Mouse (Mus musculus) heart, embryonic 10.5 days (tissue): ENCODE measurements around the gene Rbpms2. TPM values are rescaled to one million over a fixed set of nuclear protein-coding genes. Genes with fewer than 3 reads are reported as not detected.

ENCODE experiments used
- DNase-seq: peaks from one replicate; pipeline ENCODE4 v3.0.0-alpha.2; 2017; ENCODE audit warnings: low spot score
- H3K27ac ChIP-seq: fragments of 300-500 bp; sonication (generic); 2 replicates; pipeline ENCODE4 v1.5.1; 2016; ENCODE audit warnings: mild to moderate bottlenecking
- H3K27me3 ChIP-seq: fragments of 300-500 bp; sonication (generic); 2 replicates; pipeline ENCODE4 v1.6.1; 2016; ENCODE audit warnings: mild to moderate bottlenecking; ENCODE audit not compliant: poor library complexity, insufficient read depth, severe bottlenecking
- H3K36me3 ChIP-seq: fragments of 300-500 bp; sonication (generic); 2 replicates; pipeline ENCODE4 v1.6.1; 2016; ENCODE audit warnings: mild to moderate bottlenecking, moderate library complexity
- H3K4me1 ChIP-seq: fragments of 300-500 bp; sonication (generic); 2 replicates; pipeline ENCODE4 v1.6.1; 2016; ENCODE audit warnings: mild to moderate bottlenecking
- H3K4me3 ChIP-seq: fragments of 300-500 bp; sonication (generic); 2 replicates; pipeline ENCODE4 v1.5.1; 2016; ENCODE audit warnings: mild to moderate bottlenecking, moderate library complexity
- H3K9me3 ChIP-seq: fragments of 300-500 bp; sonication (generic); 2 replicates; pipeline ENCODE4 v1.6.1; 2016; ENCODE audit warnings: mild to moderate bottlenecking, moderate library complexity
- WGBS: fragments of 180-500 bp; shearing (Covaris S2); methylation state at CpG from one replicate; pipeline ENCODE4 v1.1.7; 2016; 5-methylcytosine and 5-hydroxymethylcytosine counted together
- polyA plus RNA-seq: library from polyadenylated mRNA; unstranded; fragments of >200 nt; fragmentation: Nextera tagmentation; extraction: Ambion mirVana; gene quantifications from 2 replicates; pipeline ENCODE4 v1.2.1, GENCODE M21; 2016

The Rbpms2 gene
- polyA plus RNA-seq, 1 experiment from 2014 or later, result 117 TPM

- Histone ChIP-seq H3K36me3 (peaks cover 4% of the 10 kb centered on the region; the same call in 1 of the 2 replicates), H3K27ac (no peak overlapping the region), H3K27me3 (no peaks in the 10 kb centered on the region), H3K9me3 (no peaks in the 10 kb centered on the region), H3K4me1 (peaks cover 6% of the 10 kb centered on the region), H3K4me3 (no peak overlapping the region)
- WGBS, result 65% methylated on average over 2 of the region's 2 CpGs
- no peak for DNase-seq
Measured at GRCm38 (mm10) chr9:65600951-65601350, 28.5 kb upstream of the Rbpms2 start.

DNA sequence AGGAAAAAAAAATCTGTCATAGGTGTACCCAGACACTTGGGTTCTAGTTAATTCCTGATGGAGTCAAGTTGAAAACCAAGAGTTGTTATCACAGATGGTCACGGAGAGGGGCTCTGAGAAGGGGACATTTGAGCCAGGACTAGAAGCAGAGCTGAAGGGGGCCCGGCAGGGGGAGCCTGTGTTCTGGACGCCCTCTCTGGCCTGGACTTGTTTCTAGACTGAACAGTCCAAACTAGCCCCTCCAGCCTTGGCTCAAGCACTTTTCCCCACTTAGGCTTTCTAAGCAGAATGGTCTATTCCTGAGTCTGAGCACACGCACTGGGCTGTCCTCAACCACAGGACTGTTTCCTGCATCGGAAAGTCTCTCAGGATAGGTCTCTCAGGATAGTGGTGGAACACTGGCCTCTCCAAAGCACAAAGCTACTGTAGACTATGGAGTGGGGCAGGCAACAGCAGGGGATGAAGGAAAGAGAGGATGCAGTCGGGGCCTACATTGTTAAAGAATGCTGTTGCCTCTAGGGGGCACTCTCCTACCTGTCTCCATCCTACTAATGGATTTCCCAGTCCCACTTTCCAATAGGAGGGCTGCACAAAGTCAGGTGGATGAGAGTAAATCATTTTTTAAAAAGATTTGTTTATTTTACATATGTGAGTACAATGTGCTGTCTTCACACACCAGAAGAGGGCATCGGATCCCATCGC lies 25.9 kb upstream of the Rbpms2 start:
- Histone ChIP-seq H3K36me3 (no peaks in the 10 kb centered on the region), H3K27me3 (no peaks in the 10 kb centered on the region), H3K4me3 (no peak overlapping the region), H3K4me1 (peaks cover 23% of the 10 kb centered on the region), H3K27ac (no peak overlapping the region), H3K9me3 (no peaks in the 10 kb centered on the region)
- no peak for DNase-seq
- WGBS, result 50% methylated on average over 8 of the region's 8 CpGs

GRCm38 (mm10) chr9:65605471-65606136 lies 23.8 kb upstream of the Rbpms2 start:
- 5% methylated on average over 9 of the region's 9 CpGs for WGBS
- peaks cover 23% of the 10 kb centered on the region for H3K4me1 ChIP-seq
- H3K27ac ChIP-seq, result peak overlapping the region; percentile 76
- no peaks in the 10 kb centered on the region for H3K9me3 ChIP-seq
- H3K4me3 ChIP-seq, result peak overlapping the region; percentile 36; the same call in 1 of the 2 replicates
- no peaks in the 10 kb centered on the region for H3K36me3 ChIP-seq
- H3K27me3 ChIP-seq, result no peaks in the 10 kb centered on the region
- DNase-seq, result peak; percentile 93

DNA sequence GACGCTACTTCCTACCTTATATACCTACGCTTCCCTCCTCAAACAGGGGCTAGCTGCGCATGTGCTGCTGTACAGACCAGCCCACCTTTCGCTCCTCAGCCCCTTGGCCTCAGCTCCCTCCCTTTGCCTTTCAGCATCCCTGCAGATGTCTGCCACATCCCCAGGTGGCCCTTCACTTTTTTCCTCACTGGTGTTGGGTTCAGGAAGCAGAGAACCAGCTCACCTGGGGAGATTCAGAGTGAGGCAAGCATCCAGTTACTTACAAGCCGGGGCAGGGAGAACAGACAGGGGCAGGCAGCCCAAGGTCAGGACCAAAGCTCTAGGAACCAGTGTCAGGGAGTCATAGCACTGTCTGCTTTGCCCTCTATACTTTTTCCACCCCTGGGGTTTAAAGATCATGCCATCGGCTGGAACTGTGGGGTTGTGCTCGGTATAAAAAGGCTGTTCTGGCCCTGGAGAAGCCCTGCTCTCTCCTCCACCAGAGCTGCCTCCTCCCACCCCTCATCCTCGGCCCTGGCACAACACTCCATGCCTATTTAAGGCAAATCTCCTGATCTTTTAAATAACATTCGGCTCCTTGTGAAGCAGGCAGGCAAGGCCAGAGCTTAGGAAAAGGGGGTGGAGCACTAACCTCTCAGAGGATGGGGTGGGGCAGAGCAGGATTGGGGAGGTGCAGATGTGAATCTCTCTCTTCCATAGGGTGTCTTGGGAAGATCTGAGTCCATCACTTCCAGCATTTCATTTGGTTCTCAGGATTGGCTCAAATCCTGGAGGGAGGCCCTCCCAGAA lies 22.9 kb upstream of the Rbpms2 start:
- H3K36me3 ChIP-seq, result no peaks in the 10 kb centered on the region
- peaks cover 23% of the 10 kb centered on the region for H3K4me1 ChIP-seq
- H3K27me3 ChIP-seq, result no peaks in the 10 kb centered on the region
- DNase-seq, result no peak
- H3K27ac ChIP-seq, result peak overlapping the region; percentile 76
- no peaks in the 10 kb centered on the region for H3K9me3 ChIP-seq
- no peak overlapping the region; the same call in 1 of the 2 replicates for H3K4me3 ChIP-seq
- WGBS, result 29% methylated on average over 9 of the region's 9 CpGs

DNA sequence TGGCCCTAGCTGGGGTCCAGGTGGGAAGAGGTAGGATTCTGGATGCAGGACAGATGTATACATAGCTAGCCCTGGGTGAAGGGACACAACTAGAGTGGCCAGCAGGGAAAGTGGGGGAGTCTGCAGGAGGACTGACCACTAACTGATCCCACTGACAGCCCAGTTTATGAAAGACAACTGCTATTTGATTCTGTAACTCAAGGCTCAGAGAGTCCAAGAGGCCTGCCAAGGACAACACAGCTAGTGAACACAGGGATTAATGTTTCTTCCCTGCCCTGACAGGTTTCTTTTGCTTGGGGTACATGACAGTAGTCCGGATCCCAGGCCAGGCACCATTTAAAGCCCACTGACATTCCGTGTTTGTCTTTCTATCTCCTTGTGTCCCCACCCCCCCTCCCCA lies 22.3 kb upstream of the Rbpms2 start:
- H3K4me1 ChIP-seq, result peaks cover 23% of the 10 kb centered on the region
- no peak for DNase-seq
- no peaks in the 10 kb centered on the region for H3K27me3 ChIP-seq
- peak overlapping the region; percentile 76 for H3K27ac ChIP-seq
- no peaks in the 10 kb centered on the region for H3K9me3 ChIP-seq
- 15% methylated on average over 2 of the region's 2 CpGs for WGBS
- H3K36me3 ChIP-seq, result no peaks in the 10 kb centered on the region
- H3K4me3 ChIP-seq, result no peak overlapping the region

- no peak overlapping the region for H3K4me3 ChIP-seq
- H3K9me3 ChIP-seq, result no peaks in the 10 kb centered on the region
- DNase-seq, result no peak
- peaks cover 21% of the 10 kb centered on the region for H3K4me1 ChIP-seq
- no peaks in the 10 kb centered on the region for H3K36me3 ChIP-seq
- WGBS, result 78% methylated on average over 5 of the region's 5 CpGs
- no peaks in the 10 kb centered on the region for H3K27me3 ChIP-seq
- peak overlapping the region; percentile 47; the same call in 1 of the 2 replicates for H3K27ac ChIP-seq
Measured at GRCm38 (mm10) chr9:65611969-65612486, 17.4 kb upstream of the Rbpms2 start.

GRCm38 (mm10) chr9:65613098-65613497 lies 16.4 kb upstream of the Rbpms2 start:
- WGBS, result 9% methylated on average over 2 of the region's 2 CpGs
- H3K4me1 ChIP-seq, result peaks cover 18% of the 10 kb centered on the region
- peak; percentile 91 for DNase-seq

GRCm38 (mm10) chr9:65619311-65619710 lies 10.1 kb upstream of the Rbpms2 start:
- Histone ChIP-seq H3K27me3 (no peaks in the 10 kb centered on the region), H3K4me1 (peaks cover 5% of the 10 kb centered on the region; the same call in 1 of the 2 replicates), H3K4me3 (no peak overlapping the region), H3K36me3 (no peaks in the 10 kb centered on the region), H3K9me3 (no peaks in the 10 kb centered on the region), H3K27ac (no peak overlapping the region)
- 65% methylated on average over 3 of the region's 3 CpGs for WGBS
- no peak for DNase-seq

More at GRCm38 (mm10) chr9:65613098-65613497, 16.4 kb upstream of the Rbpms2 start:
- Histone ChIP-seq H3K27me3 (no peaks in the 10 kb centered on the region), H3K4me3 (no peak overlapping the region), H3K27ac (peak overlapping the region; percentile 81), H3K9me3 (no peaks in the 10 kb centered on the region), H3K36me3 (no peaks in the 10 kb centered on the region)

GRCm38 (mm10) chr9:65621196-65621595 lies 8.3 kb upstream of the Rbpms2 start:
- no peak for DNase-seq

GRCm38 (mm10) chr9:65621666-65622065 lies 7.8 kb upstream of the Rbpms2 start:
- DNase-seq, result no peak
- Histone ChIP-seq H3K27me3 (no peaks in the 10 kb centered on the region), H3K9me3 (no peaks in the 10 kb centered on the region), H3K27ac (no peak overlapping the region), H3K4me1 (peaks cover 9% of the 10 kb centered on the region; the same call in 1 of the 2 replicates), H3K36me3 (no peaks in the 10 kb centered on the region), H3K4me3 (no peak overlapping the region)
- WGBS, result 80% methylated on average over 2 of the region's 2 CpGs

More at GRCm38 (mm10) chr9:65621196-65621595, 8.3 kb upstream of the Rbpms2 start:
- H3K27ac ChIP-seq, result no peak overlapping the region
- H3K36me3 ChIP-seq, result no peaks in the 10 kb centered on the region
- no peaks in the 10 kb centered on the region for H3K9me3 ChIP-seq
- 91% methylated on average over 4 of the region's 4 CpGs for WGBS
- H3K4me1 ChIP-seq, result peaks cover 9% of the 10 kb centered on the region; the same call in 1 of the 2 replicates
- H3K27me3 ChIP-seq, result no peaks in the 10 kb centered on the region
- no peak overlapping the region for H3K4me3 ChIP-seq

DNA sequence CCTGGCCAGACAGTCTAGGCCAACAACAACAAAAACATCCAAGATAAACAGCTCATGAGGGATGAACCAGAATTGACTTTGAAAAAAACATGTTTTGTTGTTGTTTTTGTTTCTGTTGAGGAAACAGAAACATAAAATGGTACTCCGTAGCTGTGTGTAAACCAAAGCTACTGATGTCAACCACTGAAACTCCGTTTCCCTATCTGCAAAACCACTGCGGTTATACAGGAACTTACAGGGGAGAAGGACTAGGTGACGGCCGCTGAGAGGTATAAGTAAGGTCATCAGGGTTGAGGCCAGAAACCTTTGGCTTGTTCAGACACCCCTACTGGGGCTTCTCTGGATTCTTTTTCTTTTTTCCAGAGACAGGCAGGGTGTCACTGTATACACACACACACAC lies 6.6 kb upstream of the Rbpms2 start:
- H3K27ac ChIP-seq, result no peak overlapping the region
- no peaks in the 10 kb centered on the region for H3K9me3 ChIP-seq
- H3K4me3 ChIP-seq, result no peak overlapping the region
- WGBS, result 80% methylated on average over 5 of the region's 5 CpGs
- peaks cover 5% of the 10 kb centered on the region; the same call in 1 of the 2 replicates for H3K4me1 ChIP-seq
- H3K36me3 ChIP-seq, result no peaks in the 10 kb centered on the region
- peaks cover 3% of the 10 kb centered on the region; the same call in 1 of the 2 replicates for H3K27me3 ChIP-seq
- no peak for DNase-seq

DNA sequence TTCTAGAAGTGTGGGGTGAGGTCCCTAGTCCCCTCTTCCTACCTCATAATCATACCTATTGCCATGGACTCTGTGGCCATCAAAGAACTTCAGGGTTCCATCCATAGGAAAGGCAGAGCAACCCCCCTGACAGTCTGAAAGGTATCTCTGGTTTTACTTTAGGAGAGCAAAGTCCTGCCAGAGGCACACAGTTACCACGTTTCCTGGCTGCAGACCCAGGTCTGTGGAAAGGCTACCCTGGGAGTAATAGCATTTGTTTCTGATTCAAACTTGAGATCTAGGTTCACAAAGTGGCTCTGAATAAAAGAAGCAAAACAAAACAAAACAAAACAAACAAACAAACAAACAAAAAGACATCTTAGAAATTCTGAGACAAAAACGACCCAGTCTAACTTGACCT lies 5.2 kb upstream of the Rbpms2 start:
- Histone ChIP-seq H3K36me3 (no peaks in the 10 kb centered on the region), H3K4me1 (peaks cover 13% of the 10 kb centered on the region), H3K9me3 (no peaks in the 10 kb centered on the region), H3K27ac (no peak overlapping the region), H3K4me3 (no peak overlapping the region), H3K27me3 (peaks cover 10% of the 10 kb centered on the region)
- 66% methylated on average over 2 of the region's 2 CpGs for WGBS
- DNase-seq, result no peak
